Mouse (Mus musculus): ENCODE data around the gene Atp8a1. TPM values are rescaled to one million over a fixed set of nuclear protein-coding genes. Genes with fewer than 3 reads are reported as not detected.

Atp8a1 gene
- polyA plus RNA-seq, 1 experiment from 2014 or later, result 9.1 TPM

- WGBS, result under 1% methylated on average over 85 of the region's 86 CpGs
- H3K36me3 ChIP-seq (ENCODE audit: control insufficient read depth, insufficient read depth), result no peaks in the 10 kb centered on the region
- H3K9ac ChIP-seq (ENCODE audit: low read depth, low read length), result peak within 1 kb of the TSS; percentile 41
- H3K4me3 ChIP-seq (ENCODE audit: low read depth, low read length), result peak within 1 kb of the TSS; percentile 53
- TF ChIP-seq CTCF (IDR thresholded peaks at IDR 0.05; ENCODE audit: low read depth), result 0 out of 2 replicates have a peak, but pooled peaks have one; percentile 25
- peaks cover 60% of the 10 kb centered on the region for H3K27me3 ChIP-seq (replicated peaks; ENCODE audit: control insufficient read depth, insufficient read depth, low read length)
- ATAC-seq, result peak; percentile 50; the same call in 1 of the 2 replicates
- peak within 1 kb of the TSS; percentile 82 for H3K4me2 ChIP-seq (replicated peaks; ENCODE audit: low read depth)
- H3K27ac ChIP-seq (ENCODE audit: low read depth, low read length), result peak within 1 kb of the TSS; percentile 35; the same call in 1 of the 2 replicates
- 0 out of 2 replicates have a peak, but pooled peaks cover 3% of the 10 kb centered on the region for H3K4me1 ChIP-seq (replicated peaks; ENCODE audit: control insufficient read depth, insufficient read depth, low read length)
- no peaks in the 10 kb centered on the region for H3K9me3 ChIP-seq (ENCODE audit: control insufficient read depth)
These were observed 239.2 kb downstream of the Atp8a1 start, which contains the start of gene Shisa3 for GRCm38 (mm10) chr5:67607804-67608673. Gene Shisa3, plus strand, starts transcription at chr5:67607882.

- H3K4me1 ChIP-seq (replicated peaks; ENCODE audit: control insufficient read depth, insufficient read depth, low read length), result 0 out of 2 replicates have a peak, but pooled peaks cover 3% of the 10 kb centered on the region
- H3K4me3 ChIP-seq (ENCODE audit: low read depth, low read length), result peak overlapping the region; percentile 53
- WGBS, result 1% methylated on average over 66 of the region's 66 CpGs
- H3K4me2 ChIP-seq (replicated peaks; ENCODE audit: low read depth), result peak overlapping the region; percentile 82
- H3K27me3 ChIP-seq (replicated peaks; ENCODE audit: control insufficient read depth, insufficient read depth, low read length), result peaks cover 60% of the 10 kb centered on the region
- peak; percentile 38 for TF ChIP-seq CTCF (IDR thresholded peaks at IDR 0.05; ENCODE audit: low read depth)
- peak overlapping the region; percentile 41; the same call in 1 of the 2 replicates for H3K9ac ChIP-seq (ENCODE audit: low read depth, low read length)
- no peaks in the 10 kb centered on the region for H3K36me3 ChIP-seq (ENCODE audit: control insufficient read depth, insufficient read depth)
- H3K27ac ChIP-seq (ENCODE audit: low read depth, low read length), result no peak overlapping the region
- peak; percentile 32 for ATAC-seq
- H3K9me3 ChIP-seq (ENCODE audit: control insufficient read depth), result no peaks in the 10 kb centered on the region
These were observed 240.1 kb downstream of the Atp8a1 start for GRCm38 (mm10) chr5:67606916-67607803.

GRCm38 (mm10) chr5:67605951-67606350, 241.3 kb downstream of the Atp8a1 start:
- no peak for ATAC-seq
- Histone ChIP-seq H3K4me2 (replicated peaks; ENCODE audit: low read depth) (no peak overlapping the region), H3K9ac (ENCODE audit: low read depth, low read length) (no peak overlapping the region), H3K27me3 (replicated peaks; ENCODE audit: control insufficient read depth, insufficient read depth, low read length) (peaks cover 54% of the 10 kb centered on the region), H3K4me3 (ENCODE audit: low read depth, low read length) (no peak overlapping the region), H3K9me3 (ENCODE audit: control insufficient read depth) (no peaks in the 10 kb centered on the region), H3K27ac (ENCODE audit: low read depth, low read length) (no peak overlapping the region), H3K36me3 (ENCODE audit: control insufficient read depth, insufficient read depth) (no peaks in the 10 kb centered on the region), H3K4me1 (replicated peaks; ENCODE audit: control insufficient read depth, insufficient read depth, low read length) (0 out of 2 replicates have a peak, but pooled peaks cover 3% of the 10 kb centered on the region)
- TF ChIP-seq CTCF (IDR thresholded peaks at IDR 0.05; ENCODE audit: low read depth), result no peak
- 39% methylated on average over 5 of the region's 5 CpGs for WGBS

- Histone ChIP-seq H3K27ac (ENCODE audit: low read depth, low read length) (no peak overlapping the region), H3K4me3 (ENCODE audit: low read depth, low read length) (no peak overlapping the region), H3K4me2 (replicated peaks; ENCODE audit: low read depth) (no peak overlapping the region), H3K27me3 (replicated peaks; ENCODE audit: control insufficient read depth, insufficient read depth, low read length) (peaks cover 1% of the 10 kb centered on the region), H3K4me1 (replicated peaks; ENCODE audit: control insufficient read depth, insufficient read depth, low read length) (no peaks in the 10 kb centered on the region), H3K9ac (ENCODE audit: low read depth, low read length) (no peak overlapping the region), H3K9me3 (ENCODE audit: control insufficient read depth) (no peaks in the 10 kb centered on the region), H3K36me3 (ENCODE audit: control insufficient read depth, insufficient read depth) (no peaks in the 10 kb centered on the region)
- ATAC-seq, result no peak
- 65% methylated on average over 9 of the region's 9 CpGs for WGBS
- no peak for TF ChIP-seq CTCF (IDR thresholded peaks at IDR 0.05; ENCODE audit: low read depth)
These were observed 247.3 kb downstream of the Atp8a1 start for GRCm38 (mm10) chr5:67599935-67600334.

- Histone ChIP-seq H3K4me3 (ENCODE audit: low read depth, low read length) (no peak overlapping the region), H3K27ac (ENCODE audit: low read depth, low read length) (no peak overlapping the region), H3K4me1 (replicated peaks; ENCODE audit: control insufficient read depth, insufficient read depth, low read length) (no peaks in the 10 kb centered on the region), H3K27me3 (replicated peaks; ENCODE audit: control insufficient read depth, insufficient read depth, low read length) (no peaks in the 10 kb centered on the region), H3K4me2 (replicated peaks; ENCODE audit: low read depth) (no peak overlapping the region), H3K36me3 (ENCODE audit: control insufficient read depth, insufficient read depth) (no peaks in the 10 kb centered on the region), H3K9me3 (ENCODE audit: control insufficient read depth) (no peaks in the 10 kb centered on the region), H3K9ac (ENCODE audit: low read depth, low read length) (no peak overlapping the region)
- 73% methylated on average over 7 of the region's 7 CpGs for WGBS
- ATAC-seq, result no peak
- TF ChIP-seq CTCF (IDR thresholded peaks at IDR 0.05; ENCODE audit: low read depth), result no peak
These were observed 251.6 kb downstream of the Atp8a1 start for GRCm38 (mm10) chr5:67595629-67596028.

- no peak overlapping the region for H3K4me3 ChIP-seq (ENCODE audit: low read depth, low read length)
- TF ChIP-seq CTCF (IDR thresholded peaks at IDR 0.05; ENCODE audit: low read depth), result no peak
- ATAC-seq, result no peak
- no peaks in the 10 kb centered on the region for H3K9me3 ChIP-seq (ENCODE audit: control insufficient read depth)
- no peaks in the 10 kb centered on the region for H3K4me1 ChIP-seq (replicated peaks; ENCODE audit: control insufficient read depth, insufficient read depth, low read length)
- H3K27ac ChIP-seq (ENCODE audit: low read depth, low read length), result no peak overlapping the region
- no peak overlapping the region for H3K4me2 ChIP-seq (replicated peaks; ENCODE audit: low read depth)
- 79% methylated on average over 1 of the region's 1 CpGs for WGBS
- H3K9ac ChIP-seq (ENCODE audit: low read depth, low read length), result no peak overlapping the region
- H3K36me3 ChIP-seq (ENCODE audit: control insufficient read depth, insufficient read depth), result no peaks in the 10 kb centered on the region
- H3K27me3 ChIP-seq (replicated peaks; ENCODE audit: control insufficient read depth, insufficient read depth, low read length), result no peaks in the 10 kb centered on the region
These were observed 252.2 kb downstream of the Atp8a1 start for GRCm38 (mm10) chr5:67595070-67595469.
